Mouse (Mus musculus): Measurements from ENCODE around the gene Hoxc9.

GRCm38 (mm10) chr15:102967511-102968397, 8.5 kb upstream of the Hoxc9 start:
- no peak for TF ChIP-seq CTCF (IDR thresholded peaks at IDR 0.05; ENCODE audit: low read depth)
- TF ChIP-seq EP300 (optimal IDR thresholded peaks at IDR 0.05): no peak

Measured in stomach, postnatal 0 days (tissue).